Mouse (Mus musculus) thymus, adult 2 months (tissue): Measurements from ENCODE around the gene Gm49318. TPM values are rescaled to one million over a fixed set of nuclear protein-coding genes. Genes with fewer than 3 reads are reported as not detected.

Experiments
- DNase-seq: peaks from one replicate; pipeline ENCODE4 v3.0.0; 2021
- H3K27ac ChIP-seq: fragments of 200-500 bp; 2 replicates; pipeline ENCODE4 v1.5.1; 2012; ENCODE audit warnings: low read length, control low read depth; ENCODE audit not compliant: control insufficient read depth, insufficient read depth
- H3K27me3 ChIP-seq: fragments of 200-500 bp; 2 replicates; pipeline ENCODE4 v1.6.1; 2012; ENCODE audit warnings: mild to moderate bottlenecking, low read length, moderate library complexity, mixed read lengths; ENCODE audit not compliant: control insufficient read depth, insufficient read depth
- H3K36me3 ChIP-seq: fragments of 200-500 bp; 2 replicates; pipeline ENCODE4 v1.6.1; 2012; ENCODE audit warnings: mild to moderate bottlenecking, low read length, moderate library complexity; ENCODE audit not compliant: control insufficient read depth, insufficient read depth
- H3K4me1 ChIP-seq: fragments of 200-500 bp; replicated peaks from 2 replicates; pipeline ENCODE4 v1.6.1; 2012; ENCODE audit warnings: low read length; ENCODE audit not compliant: control insufficient read depth, insufficient read depth
- H3K4me3 ChIP-seq: fragments of 200-500 bp; 2 replicates; pipeline ENCODE4 v1.5.1; 2012; ENCODE audit warnings: mild to moderate bottlenecking, low read length, control low read depth, moderate library complexity; ENCODE audit not compliant: control insufficient read depth, insufficient read depth
- CTCF ChIP-seq: fragments of 200-500 bp; IDR thresholded peaks from 2 replicates; pipeline ENCODE4 v1.5.1; 2012; ENCODE audit warnings: mild to moderate bottlenecking, control low read depth, low read length, moderate library complexity, borderline replicate concordance; ENCODE audit not compliant: control insufficient read depth, poor library complexity, insufficient read depth; ENCODE audit errors: extremely low read depth
- POLR2A ChIP-seq: fragments of 200-500 bp; IDR thresholded peaks from 2 replicates; pipeline ENCODE4 v1.6.1; 2012; ENCODE audit warnings: mild to moderate bottlenecking, low read length, control low read depth, moderate library complexity; ENCODE audit not compliant: control insufficient read depth, poor library complexity, insufficient read depth; ENCODE audit errors: extremely low read depth
- WGBS: fragments of 180-500 bp; shearing (Covaris S2); methylation state at CpG from one replicate; pipeline ENCODE4 v1.1.7; 2018; 5-methylcytosine and 5-hydroxymethylcytosine counted together
- polyA plus RNA-seq: library from polyadenylated mRNA; depleted of rRNA; stranded (reverse); fragments of >200 nt; gene quantifications from 2 replicates; pipeline ENCODE4 v1.2.3, GENCODE M21; 2012

Gene Gm49318
- polyA plus RNA-seq, 1 experiment = not detected

- Histone ChIP-seq H3K4me3 (no peak overlapping the region), H3K27ac (no peak overlapping the region), H3K4me1 (peaks cover 4% of the 10 kb centered on the region), H3K36me3 (peaks cover 11% of the 10 kb centered on the region), H3K27me3 (no peaks in the 10 kb centered on the region; the same call in 1 of the 2 replicates)
- no peak for DNase-seq
- no peak for TF ChIP-seq CTCF
- TF ChIP-seq POLR2A = no peak
- 96% methylated on average over 9 of the region's 9 CpGs for WGBS
These were observed 13.0 kb downstream of the Gm49318 start for GRCm38 (mm10) chr9:22058011-22058424.

- peaks cover 11% of the 10 kb centered on the region for H3K36me3 ChIP-seq
- peaks cover 4% of the 10 kb centered on the region for H3K4me1 ChIP-seq
These were observed 14.0 kb downstream of the Gm49318 start for GRCm38 (mm10) chr9:22057031-22057517.

GRCm38 (mm10) chr9:22056303-22056910 is 14.7 kb downstream of the Gm49318 start:
- H3K27me3 ChIP-seq = peaks cover 7% of the 10 kb centered on the region; the same call in 1 of the 2 replicates
- 82% methylated on average over 9 of the region's 9 CpGs for WGBS
- peaks cover 5% of the 10 kb centered on the region for H3K36me3 ChIP-seq
- peaks cover 10% of the 10 kb centered on the region for H3K4me1 ChIP-seq
- H3K4me3 ChIP-seq = no peak overlapping the region
- TF ChIP-seq POLR2A (no peak), CTCF (no peak)
- H3K27ac ChIP-seq = no peak overlapping the region
- no peak for DNase-seq

More at GRCm38 (mm10) chr9:22057031-22057517, 14.0 kb downstream of the Gm49318 start:
- Histone ChIP-seq H3K27me3 (peaks cover 2% of the 10 kb centered on the region; the same call in 1 of the 2 replicates), H3K4me3 (no peak overlapping the region), H3K27ac (no peak overlapping the region)
- no peak for DNase-seq
- TF ChIP-seq CTCF (no peak), POLR2A (no peak)
- 96% methylated on average over 9 of the region's 9 CpGs for WGBS

DNA sequence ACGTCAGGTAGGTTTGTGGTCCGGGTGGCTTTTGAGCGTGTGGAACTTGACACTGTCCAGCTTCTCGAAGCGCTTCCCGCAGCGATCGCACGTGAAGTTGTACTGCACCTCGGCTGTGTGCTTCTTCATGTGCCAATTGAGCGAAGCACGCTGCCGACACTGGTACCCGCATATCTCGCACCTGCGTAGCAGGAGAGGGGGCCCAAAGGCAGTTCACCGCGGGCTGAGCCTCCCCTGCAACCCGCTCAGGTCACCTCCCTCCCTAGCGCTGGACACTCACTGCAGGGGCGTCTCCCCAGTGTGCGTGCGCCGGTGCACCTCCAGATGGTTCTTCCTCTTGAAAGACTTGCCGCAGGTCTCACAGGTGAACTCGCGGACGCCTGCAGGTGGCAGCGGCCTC is 15.3 kb downstream of the Gm49318 start:
- Histone ChIP-seq H3K4me1 (peaks cover 16% of the 10 kb centered on the region), H3K36me3 (peaks cover 5% of the 10 kb centered on the region), H3K4me3 (no peak overlapping the region), H3K27me3 (peaks cover 10% of the 10 kb centered on the region; the same call in 1 of the 2 replicates), H3K27ac (no peak overlapping the region)
- TF ChIP-seq CTCF (no peak), POLR2A (no peak)
- WGBS = 57% methylated on average over 29 of the region's 29 CpGs
- no peak for DNase-seq

DNA sequence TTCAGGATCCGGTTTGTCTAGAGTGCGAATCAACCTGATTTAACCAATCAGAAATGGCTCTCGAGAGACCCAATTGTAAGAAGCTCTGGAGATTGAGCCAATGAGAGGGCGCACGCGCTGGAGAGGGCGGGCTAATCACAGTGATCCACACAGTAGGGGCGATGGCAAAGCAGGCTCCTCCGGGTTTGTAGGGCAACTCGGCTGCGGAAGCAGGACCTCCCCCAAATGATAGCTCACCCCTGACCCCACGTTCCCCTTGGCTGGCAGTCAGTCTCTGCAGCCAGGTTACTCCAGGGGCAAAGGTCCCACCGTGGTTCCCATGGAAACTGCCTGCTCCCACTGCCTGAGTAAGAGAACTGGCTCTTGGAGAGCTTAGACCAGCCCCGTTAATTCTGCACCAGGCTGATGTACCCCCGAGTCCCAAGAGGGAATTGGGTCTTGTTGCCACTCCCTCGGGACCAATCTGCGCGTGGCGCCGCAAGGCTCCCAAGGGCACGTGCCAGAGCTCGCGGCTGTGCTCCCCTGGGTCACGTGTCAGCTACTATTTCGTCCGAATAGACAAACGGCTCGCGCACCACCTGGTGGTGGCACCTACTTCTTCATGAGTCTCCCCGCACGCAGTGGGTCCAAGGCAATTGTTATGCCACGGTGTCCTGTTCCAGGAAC is 16.5 kb downstream of the Gm49318 start:
- 6% methylated on average over 32 of the region's 32 CpGs for WGBS
- Histone ChIP-seq H3K4me1 (peaks cover 21% of the 10 kb centered on the region), H3K27ac (no peak overlapping the region), H3K36me3 (peaks cover 3% of the 10 kb centered on the region), H3K4me3 (no peak overlapping the region), H3K27me3 (peaks cover 10% of the 10 kb centered on the region; the same call in 1 of the 2 replicates)
- no peak for TF ChIP-seq POLR2A
- peak; percentile 83 for TF ChIP-seq CTCF
- peak; percentile 77 for DNase-seq

DNA sequence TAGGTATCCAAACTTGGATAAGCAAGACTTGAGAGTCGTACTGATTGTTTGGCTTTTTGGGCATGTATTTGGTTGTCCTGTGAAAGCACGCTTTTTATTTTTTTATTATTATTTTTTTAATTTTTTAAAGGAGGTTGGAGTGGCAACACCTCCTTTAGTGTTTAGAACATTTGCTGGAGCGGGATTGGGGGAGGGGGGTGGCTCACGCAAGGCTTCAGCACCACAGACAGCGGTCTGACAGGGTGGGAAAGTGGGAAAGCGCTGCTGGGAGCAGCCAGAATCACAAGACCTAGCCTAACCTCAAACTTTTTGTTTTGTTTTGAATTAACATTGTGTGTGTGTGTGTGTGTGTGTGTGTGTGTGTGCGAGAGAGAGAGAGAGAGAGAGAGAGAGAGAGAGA is 17.4 kb downstream of the Gm49318 start:
- H3K36me3 ChIP-seq = no peaks in the 10 kb centered on the region; the same call in 1 of the 2 replicates
- 52% methylated on average over 7 of the region's 7 CpGs for WGBS
- peaks cover 10% of the 10 kb centered on the region; the same call in 1 of the 2 replicates for H3K27me3 ChIP-seq
- no peak overlapping the region for H3K4me3 ChIP-seq
- H3K4me1 ChIP-seq = peaks cover 21% of the 10 kb centered on the region
- no peak for TF ChIP-seq CTCF
- no peak for TF ChIP-seq POLR2A
- DNase-seq = no peak
- H3K27ac ChIP-seq = no peak overlapping the region
